Mouse (Mus musculus) R1 (cell line): Measurements from ENCODE around the gene Ppp1r9a.
A peak's percentile ranks its signal among the peaks of the same experiment; 100 is the strongest.

Experiments
- DNase-seq: peaks from one replicate; pipeline ENCODE4 v3.0.0-alpha.2; 2018; ENCODE audit warnings: low read depth, low spot score

Ppp1r9a gene

DNA sequence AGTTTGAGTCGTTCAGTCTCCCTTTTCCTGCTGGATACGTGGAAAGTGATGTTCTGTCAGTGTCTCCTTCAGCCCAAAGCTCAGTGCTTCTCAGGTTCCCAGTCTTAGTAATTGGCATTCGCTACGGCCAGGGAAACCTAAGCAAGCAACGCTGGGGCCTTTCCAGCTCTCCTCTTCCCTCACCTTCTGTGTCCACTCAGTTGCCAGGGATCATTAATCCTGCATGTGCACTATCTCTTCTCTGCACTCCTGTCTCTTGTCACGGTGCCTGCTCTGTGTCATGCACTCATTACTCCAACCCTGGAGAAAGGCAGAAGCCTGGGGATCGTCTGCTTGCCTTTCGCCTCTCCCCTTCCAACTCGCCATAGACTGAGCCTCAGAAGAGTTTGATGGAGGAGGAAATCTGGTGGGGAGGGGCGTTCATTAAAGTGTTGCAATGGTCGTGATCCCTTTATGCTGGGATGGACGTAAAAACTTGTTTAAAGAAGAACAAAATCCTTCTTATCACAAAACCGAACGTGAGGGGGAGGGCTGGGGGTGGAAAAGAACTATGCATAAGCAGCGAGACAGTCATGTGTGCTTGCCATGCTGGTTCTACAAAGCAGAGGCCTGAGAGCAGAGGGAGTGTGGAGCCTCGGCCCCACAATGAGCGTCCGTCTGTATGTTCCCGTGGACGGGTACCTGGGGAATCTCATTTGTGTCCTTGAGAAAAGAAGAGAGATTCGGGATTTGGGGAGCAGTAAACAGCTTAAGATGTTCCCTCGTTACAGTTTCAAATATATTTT is 103.0 kb downstream of the Ppp1r9a start:
- DNase-seq, result no peak

DNA sequence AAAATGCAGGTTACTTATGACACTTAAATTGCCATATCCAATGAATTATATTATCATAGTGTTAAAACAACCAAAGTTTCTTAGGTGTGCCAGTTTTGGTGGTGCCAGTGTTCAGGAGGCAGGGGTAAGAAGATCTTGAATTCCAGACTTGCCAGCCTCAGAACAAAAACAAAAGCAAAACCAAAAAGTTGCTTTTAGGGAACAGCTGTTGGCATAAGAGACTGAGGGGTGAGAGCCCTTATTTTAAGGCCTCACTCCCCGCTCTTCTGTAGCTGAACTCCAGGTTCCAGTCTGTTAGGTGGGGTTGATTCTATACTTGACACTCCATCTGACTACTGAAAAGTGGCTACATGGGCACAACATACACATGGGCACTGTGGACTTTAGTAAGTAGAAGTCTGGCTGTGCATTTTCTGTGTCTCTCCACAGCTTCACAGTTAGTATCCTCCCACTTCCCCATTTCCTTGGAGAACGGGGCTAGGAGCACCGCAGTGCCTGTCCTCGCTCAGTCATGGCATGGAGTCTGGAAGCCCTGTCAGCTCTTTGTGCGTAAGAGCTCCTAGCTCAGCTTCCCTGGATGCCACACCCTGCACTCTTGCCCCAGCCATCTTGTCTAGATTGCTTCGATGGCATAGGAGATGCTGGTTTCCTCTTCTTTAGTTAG is 103.7 kb downstream of the Ppp1r9a start:
- no peak for DNase-seq

DNA sequence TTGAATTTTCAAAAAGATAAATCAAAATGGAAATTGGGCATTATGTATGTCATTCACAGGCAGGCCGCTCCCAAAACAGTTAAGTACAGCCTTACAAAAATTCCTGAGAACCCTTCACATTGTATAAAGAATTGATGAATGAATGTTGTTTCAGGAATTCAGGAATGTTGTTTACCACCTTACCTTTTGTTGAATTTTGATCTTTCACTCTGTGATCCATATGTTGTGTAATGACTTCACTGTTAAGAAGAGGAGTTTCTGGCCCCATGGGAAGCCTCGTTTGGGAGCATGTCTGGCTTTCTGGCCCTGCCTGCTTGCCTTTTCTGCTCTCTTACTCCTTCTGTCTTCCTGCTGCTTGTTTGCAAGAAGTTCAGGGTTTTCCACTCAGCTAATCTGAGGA is 105.4 kb downstream of the Ppp1r9a start:
- peak; percentile 77 for DNase-seq

DNA sequence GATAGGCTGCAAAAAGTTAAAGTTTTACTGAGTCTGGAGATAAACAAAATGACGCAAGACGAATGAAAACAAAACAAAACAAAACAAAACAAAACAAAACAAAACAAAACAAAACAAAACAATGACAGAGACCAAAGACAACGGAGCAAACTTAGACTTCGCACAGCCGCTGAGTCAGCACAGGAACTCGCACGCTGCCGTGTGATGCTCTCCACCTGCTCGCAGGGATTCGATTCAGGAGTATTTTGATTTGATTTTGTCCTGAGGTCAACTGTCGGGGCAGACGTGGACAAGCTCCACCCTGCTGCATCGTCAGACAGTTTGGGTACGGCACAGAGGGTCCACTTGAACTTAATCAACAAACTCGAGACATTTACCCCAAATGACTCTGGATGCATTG is 105.9 kb downstream of the Ppp1r9a start:
- no peak for DNase-seq

DNA sequence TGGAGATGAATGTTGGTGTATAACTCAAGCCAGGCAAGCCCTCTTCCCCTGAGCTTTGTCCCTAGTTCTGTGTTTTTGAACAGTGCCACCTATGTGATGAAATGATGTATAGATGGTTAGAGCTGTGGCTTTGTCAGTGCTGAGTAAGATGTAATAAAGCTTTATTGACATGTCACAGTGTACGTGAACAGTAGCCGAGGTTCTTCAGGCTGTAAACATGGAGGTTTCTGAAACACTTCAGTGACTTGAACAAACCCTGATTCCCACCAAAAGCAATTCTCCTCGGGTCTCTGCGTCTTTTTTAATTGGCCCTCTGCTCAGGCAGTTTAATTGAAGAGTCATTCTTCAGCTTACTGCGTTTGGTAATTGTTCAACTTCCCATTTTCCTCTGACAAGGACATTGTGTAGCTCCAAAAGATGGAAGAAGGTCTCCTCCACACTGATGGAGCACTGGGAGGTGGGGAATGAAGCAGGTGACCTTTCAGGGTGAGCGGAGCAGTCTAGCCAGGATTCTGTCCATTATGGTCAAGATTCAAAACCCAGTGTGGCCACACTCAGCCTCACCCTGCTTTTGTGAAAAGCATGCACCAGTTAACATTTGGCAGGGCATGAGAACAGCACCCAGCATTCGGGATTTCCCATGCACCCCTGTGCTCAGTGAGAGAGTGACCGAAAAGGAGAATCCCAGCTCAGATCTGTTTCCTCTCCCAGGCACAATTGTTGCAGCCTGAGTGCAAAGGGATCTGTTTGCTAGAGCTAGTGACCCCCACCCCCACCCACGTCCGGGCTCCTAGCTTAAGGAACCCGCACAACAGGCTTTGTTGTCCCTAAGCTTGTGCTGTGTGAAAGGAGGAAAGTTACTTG is 108.1 kb downstream of the Ppp1r9a start:
- DNase-seq, result peak; percentile 64

DNA sequence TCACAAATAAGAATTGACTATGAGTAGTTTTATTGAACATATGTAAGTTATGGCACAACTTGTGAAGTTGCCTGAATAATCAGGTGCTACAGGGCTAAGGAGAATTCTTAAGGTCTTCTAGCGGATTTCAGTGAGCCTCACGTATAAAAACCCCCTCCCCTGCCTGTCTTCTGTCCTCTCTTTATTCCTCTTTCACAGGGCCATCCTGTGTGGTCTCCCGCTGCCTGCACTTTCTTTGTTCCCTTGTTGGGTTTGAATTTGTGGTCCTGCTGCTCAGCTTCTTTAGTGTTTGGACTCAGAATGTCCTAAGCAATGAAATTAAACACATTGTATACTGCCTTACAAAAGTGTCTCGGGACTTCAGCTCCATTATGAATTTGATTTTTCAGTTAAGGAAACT is 110.1 kb downstream of the Ppp1r9a start:
- DNase-seq, result peak; percentile 70

DNA sequence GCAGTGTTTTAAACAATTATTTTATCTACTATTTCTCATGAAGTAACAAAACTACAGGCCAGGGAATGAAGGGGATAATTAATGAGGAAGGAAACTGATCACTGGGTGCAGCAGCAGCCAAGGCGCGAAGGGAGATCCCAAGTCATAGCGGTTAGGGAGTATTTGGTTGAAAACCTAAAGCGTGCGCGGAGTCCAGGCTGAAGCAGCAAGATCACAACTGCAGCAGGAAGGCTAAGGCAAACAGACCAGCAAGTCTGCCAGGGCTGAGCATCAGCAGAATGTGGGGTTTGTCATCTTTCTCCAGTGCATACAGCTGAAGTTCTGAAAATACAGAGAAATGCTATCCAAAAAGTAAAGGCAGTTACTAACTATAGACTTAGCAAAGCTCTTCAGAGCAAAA is 111.8 kb downstream of the Ppp1r9a start:
- no peak for DNase-seq

DNA sequence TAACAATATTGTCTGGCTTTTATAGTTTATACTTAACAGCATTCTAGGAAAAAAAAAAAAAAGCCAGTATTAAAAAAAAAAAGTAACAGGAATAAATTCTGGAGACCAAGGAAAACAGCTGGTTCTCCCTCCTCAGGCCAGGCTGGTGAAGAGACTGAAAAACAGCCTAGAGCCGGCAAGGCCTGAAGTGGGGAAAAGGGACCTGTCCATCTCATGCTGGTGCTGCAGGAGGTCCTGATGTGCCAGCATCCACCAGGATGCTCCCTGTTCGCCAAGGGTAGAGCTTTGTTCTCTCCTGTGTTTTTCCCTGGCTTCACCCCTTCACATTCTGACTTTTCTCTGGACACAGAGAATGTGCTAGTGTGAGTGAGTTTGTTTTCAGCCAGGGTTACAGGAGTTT is 112.5 kb downstream of the Ppp1r9a start:
- DNase-seq, result peak; percentile 59

- peak; percentile 59 for DNase-seq
These were observed 115.3 kb downstream of the Ppp1r9a start for GRCm38 (mm10) chr6:5017945-5018511.

- peak; percentile 100 for DNase-seq
These were observed 116.5 kb downstream of the Ppp1r9a start for GRCm38 (mm10) chr6:5019208-5019607.

DNA sequence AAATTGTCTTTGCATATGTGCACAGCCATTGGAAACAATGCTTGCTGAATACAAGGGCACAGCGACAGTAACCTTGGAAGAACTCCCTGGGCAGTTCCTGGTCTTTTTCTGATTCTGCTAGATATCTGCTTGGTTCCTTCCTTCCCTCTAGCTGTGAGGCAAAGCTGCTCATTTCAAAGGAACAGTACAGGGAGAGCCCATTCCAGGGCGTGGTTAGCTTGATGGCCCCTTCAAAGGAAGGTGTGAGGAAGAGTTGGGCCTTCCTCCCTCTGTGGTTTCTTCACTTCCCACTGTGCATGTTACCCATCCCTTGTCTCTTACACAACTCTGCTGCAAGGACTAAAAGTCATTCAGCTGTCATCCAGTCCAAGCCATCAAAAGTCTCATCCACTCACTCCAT is 117.3 kb downstream of the Ppp1r9a start:
- DNase-seq, result peak; percentile 98

DNA sequence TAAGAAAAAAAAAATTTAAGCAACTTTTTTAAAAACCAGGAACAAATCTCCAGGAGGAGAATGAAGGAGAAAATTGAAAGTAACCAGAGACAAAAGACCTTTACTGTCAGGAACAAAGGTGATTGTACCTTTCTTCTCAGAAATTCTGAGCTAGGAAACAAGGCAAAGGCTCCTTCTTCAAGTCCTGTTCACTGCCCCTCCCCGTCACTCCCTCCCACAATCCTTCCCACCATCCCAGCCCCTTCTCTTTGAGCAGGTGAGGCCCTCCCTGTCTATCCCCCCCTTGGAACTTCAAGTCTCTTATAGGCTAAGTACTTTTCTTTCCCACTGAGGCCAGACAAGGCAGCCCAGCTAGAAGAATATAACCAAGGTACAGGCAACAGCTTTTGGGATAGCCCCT is 117.8 kb downstream of the Ppp1r9a start:
- peak; percentile 78 for DNase-seq

DNA sequence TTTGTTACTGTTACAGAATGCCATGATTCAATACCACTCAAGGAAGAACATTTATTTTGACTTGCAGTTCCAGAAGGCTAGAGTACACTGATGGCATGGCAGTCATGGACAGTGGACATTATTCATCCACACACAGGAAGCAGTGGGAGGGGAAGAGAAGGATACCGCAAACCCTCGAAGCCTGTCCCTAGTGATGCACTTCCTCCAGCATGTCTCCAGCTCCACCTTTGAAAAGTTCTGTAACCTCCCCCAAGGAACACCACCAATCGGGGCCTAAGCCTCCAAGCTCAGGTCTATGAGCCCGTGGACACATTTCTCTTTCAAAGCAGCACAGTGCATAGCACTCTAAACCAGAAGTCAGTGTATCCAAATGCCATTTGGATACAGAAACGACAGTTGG is 120.0 kb downstream of the Ppp1r9a start:
- DNase-seq, result peak; percentile 56

- no peak for DNase-seq
These were observed 122.2 kb downstream of the Ppp1r9a start for GRCm38 (mm10) chr6:5024893-5025292.

DNA sequence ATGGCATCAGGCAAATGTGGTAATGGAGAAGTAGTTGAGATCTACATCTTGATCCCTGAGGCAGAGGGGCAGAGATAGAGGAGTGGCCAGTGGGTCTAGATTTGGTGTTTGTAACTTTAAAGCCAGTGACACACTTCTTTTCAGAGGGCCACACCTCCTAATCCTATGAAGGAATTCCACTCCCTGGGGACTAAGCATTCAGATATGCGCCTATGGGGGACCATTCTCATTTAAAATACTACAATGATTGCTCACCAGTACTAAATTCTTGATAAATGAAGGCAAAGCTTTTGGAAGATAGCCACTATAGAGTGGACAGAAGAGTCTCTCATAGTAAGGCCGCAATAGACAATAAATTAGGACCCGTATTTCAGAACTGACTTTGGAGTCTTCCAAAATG is 124.1 kb downstream of the Ppp1r9a start:
- peak; percentile 96 for DNase-seq

DNA sequence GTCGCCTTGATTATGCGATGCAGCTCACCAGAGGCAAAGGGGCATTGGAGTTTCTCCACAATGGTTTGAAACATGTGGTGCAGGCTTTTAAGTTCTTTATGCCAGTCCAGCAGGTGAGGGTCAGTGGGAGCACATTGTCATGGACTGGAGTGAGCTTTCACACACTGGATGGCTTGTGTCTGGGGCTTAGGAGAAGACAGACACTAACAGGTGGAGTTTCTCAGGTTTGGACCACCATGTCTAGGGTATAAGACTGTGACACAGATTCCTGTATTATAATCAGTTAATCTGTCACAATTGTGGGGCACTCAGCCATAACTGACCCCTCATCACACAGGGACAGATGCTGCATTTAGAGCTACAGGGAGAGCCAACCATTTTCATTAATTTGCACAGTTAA is 124.5 kb downstream of the Ppp1r9a start:
- no peak for DNase-seq

- no peak for DNase-seq
These were observed 125.1 kb downstream of the Ppp1r9a start for GRCm38 (mm10) chr6:5027801-5028200.

GRCm38 (mm10) chr6:5029205-5029927 is 126.6 kb downstream of the Ppp1r9a start:
- DNase-seq, result peak; percentile 38

DNA sequence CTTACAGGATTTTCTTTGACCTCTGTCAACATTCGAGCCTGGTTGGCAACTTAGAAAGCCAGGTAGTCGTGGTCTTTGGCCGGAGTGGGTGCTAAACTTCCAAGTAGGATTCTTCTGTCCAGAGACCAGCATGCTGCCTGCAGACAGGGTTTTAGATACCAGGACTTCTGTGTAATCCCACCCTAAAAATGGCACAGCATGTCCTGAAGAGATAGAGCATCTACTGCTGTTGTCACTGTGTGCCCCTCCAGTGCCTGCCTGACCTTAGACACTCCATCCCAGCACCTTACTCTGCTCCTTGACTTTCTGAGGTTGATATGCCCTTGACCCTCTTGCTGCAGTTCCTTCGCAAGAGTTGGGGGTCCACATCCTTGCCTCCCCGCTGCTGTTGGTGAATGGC is 127.2 kb downstream of the Ppp1r9a start:
- no peak for DNase-seq

DNA sequence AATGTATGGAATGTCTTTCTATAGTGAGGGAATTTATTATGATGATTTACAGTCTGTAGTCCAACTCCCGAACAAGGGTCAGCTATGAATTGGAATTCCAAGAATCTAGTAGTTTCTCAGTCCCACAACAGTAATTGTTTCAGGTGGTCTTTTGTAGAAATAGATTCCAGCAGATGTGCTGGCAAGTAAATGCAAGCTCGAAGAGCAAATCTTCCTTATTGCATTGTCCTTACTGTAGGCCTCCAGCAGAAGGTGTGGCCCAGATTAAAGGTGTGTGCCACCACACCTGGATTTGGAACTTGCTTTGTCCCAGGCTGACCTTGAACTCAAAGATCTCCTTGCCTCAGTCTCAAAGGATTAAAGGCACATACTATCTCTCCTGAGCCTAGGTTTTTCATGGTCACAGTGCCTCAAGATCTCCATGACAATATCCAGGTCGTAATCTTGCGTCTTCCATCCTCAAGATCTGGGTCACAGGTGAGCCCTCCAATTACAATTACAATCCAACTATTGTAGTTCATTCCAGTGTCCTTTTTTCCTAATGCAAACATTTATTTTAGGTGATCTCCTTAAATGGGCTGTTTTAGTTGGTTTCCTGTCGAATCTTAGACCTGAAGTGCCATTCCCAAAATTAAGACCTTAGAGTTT is 130.4 kb downstream of the Ppp1r9a start:
- peak; percentile 98 for DNase-seq

DNA sequence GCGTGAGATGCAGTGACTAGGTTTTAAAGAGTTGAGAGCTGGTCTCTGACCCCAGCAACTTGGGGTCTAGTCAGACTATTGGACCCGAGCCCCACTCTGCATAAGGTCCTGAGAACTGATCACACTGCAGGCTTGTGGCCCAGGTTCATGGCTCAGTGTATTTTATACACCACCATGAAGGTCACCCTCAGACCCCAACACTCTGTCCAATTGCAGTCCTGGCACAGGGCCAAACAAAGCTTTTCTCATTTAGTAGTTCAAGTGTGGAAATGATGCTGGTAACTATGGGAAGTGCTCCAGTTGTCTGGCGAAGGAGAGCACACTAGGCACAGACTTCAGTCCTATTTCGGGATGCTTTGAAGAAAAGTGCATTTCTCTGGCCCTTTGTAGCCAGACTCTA is 134.5 kb downstream of the Ppp1r9a start:
- no peak for DNase-seq
